Mouse (Mus musculus): ENCODE data around the gene U2af1. TPM values are rescaled to one million over a fixed set of nuclear protein-coding genes. Genes with fewer than 3 reads are reported as not detected.

The U2af1 gene
- polyA plus RNA-seq, 1 experiment: 135 TPM

DNA sequence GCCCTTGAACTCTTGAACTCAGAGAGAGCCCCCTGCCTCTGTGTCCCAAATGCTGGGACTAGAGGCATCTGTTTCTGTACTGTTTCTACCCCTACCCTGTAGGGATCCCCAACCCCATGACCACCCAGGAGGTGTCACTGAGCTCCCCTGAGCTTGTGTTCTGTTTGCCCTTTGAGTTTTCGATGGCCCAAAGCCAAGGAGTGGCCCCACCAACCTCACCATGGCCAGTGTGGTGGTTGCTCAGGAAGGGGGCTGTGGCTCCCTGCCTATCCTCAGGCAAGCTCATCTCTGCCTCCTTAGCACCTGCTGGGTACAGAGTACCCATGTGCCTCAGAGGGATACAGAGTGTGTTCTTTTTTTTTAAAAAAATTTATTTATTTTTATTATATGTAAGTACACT is 36.3 kb upstream of the U2af1 start:
- Histone ChIP-seq H3K27me3 (ENCODE audit: control insufficient read depth, insufficient read depth, insufficient read length) (no peaks in the 10 kb centered on the region), H3K4me2 (ENCODE audit: low read depth) (no peak overlapping the region), H3ac (ENCODE audit: control insufficient read depth, insufficient read length) (no peak overlapping the region), H3K79me2 (ENCODE audit: control insufficient read depth, insufficient read depth) (no peaks in the 10 kb centered on the region), H3K4me3 (no peak overlapping the region), H3K36me3 (ENCODE audit: control insufficient read depth, insufficient read depth) (no peaks in the 10 kb centered on the region)
- TF ChIP-seq CEBPB (IDR thresholded peaks at IDR 0.05; ENCODE audit: insufficient read depth, poor library complexity, severe bottlenecking) (no peak), TCF12 (IDR thresholded peaks at IDR 0.05; ENCODE audit: insufficient read depth, poor library complexity, severe bottlenecking) (no peak), USF1 (IDR thresholded peaks at IDR 0.05; ENCODE audit: low read depth) (no peak), MAX (IDR thresholded peaks at IDR 0.05; ENCODE audit: low read depth) (no peak), SRF (IDR thresholded peaks at IDR 0.05; ENCODE audit: control insufficient read depth, insufficient read length, low read depth) (no peak), MYOD1 (IDR thresholded peaks at IDR 0.05; ENCODE audit: control insufficient read depth in 1 of 3, insufficient read length in 2 of 3, low read depth in 2 of 3) (no peak), TCF3 (IDR thresholded peaks at IDR 0.05; ENCODE audit: insufficient read length, low read depth) (no peak), POLR2AphosphoS2 (IDR thresholded peaks at IDR 0.05; ENCODE audit: insufficient read length, low read depth) (no peak), REST (IDR thresholded peaks at IDR 0.05; ENCODE audit: insufficient read depth, insufficient read length) (no peak), POLR2A (IDR thresholded peaks at IDR 0.05; ENCODE audit: insufficient read length, low read depth) (no peak), E2F4 (IDR thresholded peaks at IDR 0.05; ENCODE audit: insufficient read depth) (no peak)

GRCm38 (mm10) chr17:31694023-31694376 is 35.3 kb upstream of the U2af1 start:
- no peaks in the 10 kb centered on the region for H3K27me3 ChIP-seq (ENCODE audit: control insufficient read depth, insufficient read depth, insufficient read length)
- no peak for TF ChIP-seq POLR2AphosphoS2 (IDR thresholded peaks at IDR 0.05; ENCODE audit: insufficient read length, low read depth)
- TF ChIP-seq TCF3 (IDR thresholded peaks at IDR 0.05; ENCODE audit: insufficient read length, low read depth): no peak
- no peak for TF ChIP-seq SRF (IDR thresholded peaks at IDR 0.05; ENCODE audit: control insufficient read depth, insufficient read length, low read depth)
- TF ChIP-seq POLR2A (IDR thresholded peaks at IDR 0.05; ENCODE audit: insufficient read length, low read depth): no peak
- TF ChIP-seq REST (IDR thresholded peaks at IDR 0.05; ENCODE audit: insufficient read depth, insufficient read length): no peak
- no peak for TF ChIP-seq TCF12 (IDR thresholded peaks at IDR 0.05; ENCODE audit: insufficient read depth, poor library complexity, severe bottlenecking)
- no peak for TF ChIP-seq MYOG (IDR thresholded peaks at IDR 0.05; ENCODE audit: control insufficient read depth in 1 of 3, insufficient read depth in 1 of 3, insufficient read length in 2 of 3, low read depth in 2 of 3)
- TF ChIP-seq MYOD1 (IDR thresholded peaks at IDR 0.05; ENCODE audit: control insufficient read depth in 1 of 3, insufficient read length in 2 of 3, low read depth in 2 of 3): no peak
- no peak for TF ChIP-seq E2F4 (IDR thresholded peaks at IDR 0.05; ENCODE audit: insufficient read depth)
- TF ChIP-seq MAX (IDR thresholded peaks at IDR 0.05; ENCODE audit: low read depth): no peak
- H3ac ChIP-seq (ENCODE audit: control insufficient read depth, insufficient read length): no peak overlapping the region
- no peak overlapping the region for H3K4me2 ChIP-seq (ENCODE audit: low read depth)
- H3K79me2 ChIP-seq (ENCODE audit: control insufficient read depth, insufficient read depth): no peaks in the 10 kb centered on the region
- H3K4me3 ChIP-seq: no peak overlapping the region
- no peaks in the 10 kb centered on the region for H3K36me3 ChIP-seq (ENCODE audit: control insufficient read depth, insufficient read depth)

DNA sequence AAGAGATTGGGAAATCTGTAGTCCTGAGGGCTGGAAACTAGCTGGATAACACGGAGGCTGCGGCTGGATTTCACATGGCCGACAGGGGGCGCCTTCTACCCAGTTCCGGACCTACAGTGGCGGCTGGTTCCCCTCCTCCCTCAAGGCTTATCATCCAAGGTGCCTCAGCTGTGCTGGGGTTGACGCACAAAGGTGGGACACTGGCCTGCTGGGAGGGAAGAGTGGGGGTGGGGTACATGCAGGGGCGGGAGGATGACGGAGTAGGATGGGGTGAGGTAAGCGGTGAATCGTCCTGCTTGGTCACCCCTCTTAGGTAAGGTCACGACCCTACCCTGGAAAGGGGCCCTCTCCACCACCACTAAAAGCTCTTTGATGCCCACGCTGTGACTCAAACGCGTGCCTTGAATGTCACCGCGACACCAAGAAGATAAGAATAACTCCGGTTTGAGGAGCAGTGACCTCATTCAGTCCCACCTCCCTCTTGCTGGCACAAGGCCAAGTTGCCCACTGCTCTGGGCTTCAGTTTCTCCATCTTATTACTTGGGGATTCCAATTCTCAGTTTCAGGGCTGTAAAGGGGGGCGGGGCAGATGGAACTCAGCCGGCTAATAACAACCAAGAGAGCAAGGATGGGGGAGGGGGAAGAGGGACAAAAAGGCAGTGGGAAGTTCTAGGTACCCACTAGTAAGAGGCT is 34.8 kb upstream of the U2af1 start:
- Histone ChIP-seq H3K4me3 (no peak overlapping the region), H3K4me2 (ENCODE audit: low read depth) (peak overlapping the region; percentile 22), H3ac (ENCODE audit: control insufficient read depth, insufficient read length) (no peak overlapping the region), H3K36me3 (ENCODE audit: control insufficient read depth, insufficient read depth) (no peaks in the 10 kb centered on the region), H3K79me2 (ENCODE audit: control insufficient read depth, insufficient read depth) (no peaks in the 10 kb centered on the region), H3K27me3 (ENCODE audit: control insufficient read depth, insufficient read depth, insufficient read length) (no peaks in the 10 kb centered on the region)
- no peak for TF ChIP-seq TCF12 (IDR thresholded peaks at IDR 0.05; ENCODE audit: insufficient read depth, poor library complexity, severe bottlenecking)
- peak in 1 of 3 experiments; percentile 74 for TF ChIP-seq MYOD1 (IDR thresholded peaks at IDR 0.05; ENCODE audit: control insufficient read depth in 1 of 3, insufficient read length in 2 of 3, low read depth in 2 of 3)
- TF ChIP-seq MYOG (IDR thresholded peaks at IDR 0.05; ENCODE audit: control insufficient read depth in 1 of 3, insufficient read depth in 1 of 3, insufficient read length in 2 of 3, low read depth in 2 of 3): peak in 2 of 3 experiments; percentile 51 to 81

- Histone ChIP-seq H3ac (ENCODE audit: control insufficient read depth, insufficient read length) (no peak overlapping the region), H3K4me3 (no peak overlapping the region), H3K79me2 (ENCODE audit: control insufficient read depth, insufficient read depth) (no peaks in the 10 kb centered on the region), H3K36me3 (ENCODE audit: control insufficient read depth, insufficient read depth) (no peaks in the 10 kb centered on the region), H3K27me3 (ENCODE audit: control insufficient read depth, insufficient read depth, insufficient read length) (no peaks in the 10 kb centered on the region), H3K4me2 (ENCODE audit: low read depth) (peak overlapping the region; percentile 22)
- no peak for TF ChIP-seq E2F4 (IDR thresholded peaks at IDR 0.05; ENCODE audit: insufficient read depth)
- no peak for TF ChIP-seq POLR2AphosphoS2 (IDR thresholded peaks at IDR 0.05; ENCODE audit: insufficient read length, low read depth)
- no peak for TF ChIP-seq USF1 (IDR thresholded peaks at IDR 0.05; ENCODE audit: low read depth)
- TF ChIP-seq TCF3 (IDR thresholded peaks at IDR 0.05; ENCODE audit: insufficient read length, low read depth): no peak
- no peak for TF ChIP-seq REST (IDR thresholded peaks at IDR 0.05; ENCODE audit: insufficient read depth, insufficient read length)
Measured at GRCm38 (mm10) chr17:31692918-31693317, 34.2 kb upstream of the U2af1 start.

- TF ChIP-seq CEBPB (IDR thresholded peaks at IDR 0.05; ENCODE audit: insufficient read depth, poor library complexity, severe bottlenecking) (peak; percentile 30; the same call in 1 of the 2 replicates), SRF (IDR thresholded peaks at IDR 0.05; ENCODE audit: control insufficient read depth, insufficient read length, low read depth) (no peak)
- no peaks in the 10 kb centered on the region for H3K36me3 ChIP-seq (ENCODE audit: control insufficient read depth, insufficient read depth)
- H3K4me2 ChIP-seq (ENCODE audit: low read depth): no peak overlapping the region
- no peaks in the 10 kb centered on the region for H3K79me2 ChIP-seq (ENCODE audit: control insufficient read depth, insufficient read depth)
- no peak overlapping the region for H3K4me3 ChIP-seq
- H3K27me3 ChIP-seq (ENCODE audit: control insufficient read depth, insufficient read depth, insufficient read length): no peaks in the 10 kb centered on the region
- H3ac ChIP-seq (ENCODE audit: control insufficient read depth, insufficient read length): no peak overlapping the region
Measured at GRCm38 (mm10) chr17:31689606-31690005, 30.9 kb upstream of the U2af1 start.
